Mouse (Mus musculus) lung, adult 2 months (tissue): ENCODE results near the gene Lmnb2. TPM values are rescaled to one million over a fixed set of nuclear protein-coding genes. Genes with fewer than 3 reads are reported as not detected.

Source experiments
- DNase-seq: peaks from one replicate; pipeline ENCODE4 v3.0.0; 2022
- H3K4me1 ChIP-seq: fragments of 200-500 bp; 2 replicates; pipeline ENCODE4 v1.6.1; 2011; ENCODE audit warnings: low read length; ENCODE audit not compliant: control insufficient read depth, insufficient read depth
- H3K4me3 ChIP-seq: fragments of 200-500 bp; replicated peaks from 2 replicates; pipeline ENCODE3; 2011; ENCODE audit warnings: low read depth, mild to moderate bottlenecking, control low read depth, low read length; ENCODE audit errors: extremely low read depth
- CTCF ChIP-seq: fragments of 200-500 bp; IDR thresholded peaks from 2 replicates; pipeline ENCODE4 v1.5.1; 2011; ENCODE audit warnings: mild to moderate bottlenecking, low read length, control low read depth; ENCODE audit not compliant: insufficient read depth
- POLR2A ChIP-seq: fragments of 200-500 bp; IDR thresholded peaks from 2 replicates; pipeline ENCODE4 v1.6.1; 2011; ENCODE audit warnings: low read depth, mild to moderate bottlenecking, control low read depth, low read length, borderline replicate concordance; ENCODE audit errors: extremely low read depth
- WGBS: fragments of 180-500 bp; shearing (Covaris S2); methylation state at CpG from one replicate; pipeline ENCODE4 v1.1.7; 2018; 5-methylcytosine and 5-hydroxymethylcytosine counted together
- polyA plus RNA-seq: library from polyadenylated mRNA; depleted of rRNA; stranded (reverse); fragments of >200 nt; gene quantifications from 2 replicates; pipeline ENCODE4 v1.2.3, GENCODE M21; 2012

Gene Lmnb2
- polyA plus RNA-seq, 1 experiment = 11.3 TPM

- no peak for DNase-seq
- Histone ChIP-seq H3K4me1 (peaks cover 7% of the 10 kb centered on the region; the same call in 1 of the 2 replicates), H3K4me3 (no peak overlapping the region)
- 87% methylated on average over 19 of the region's 19 CpGs for WGBS
- no peak for TF ChIP-seq CTCF
Measured at GRCm38 (mm10) chr10:80901409-80902272, 16.4 kb downstream of the Lmnb2 start.

DNA sequence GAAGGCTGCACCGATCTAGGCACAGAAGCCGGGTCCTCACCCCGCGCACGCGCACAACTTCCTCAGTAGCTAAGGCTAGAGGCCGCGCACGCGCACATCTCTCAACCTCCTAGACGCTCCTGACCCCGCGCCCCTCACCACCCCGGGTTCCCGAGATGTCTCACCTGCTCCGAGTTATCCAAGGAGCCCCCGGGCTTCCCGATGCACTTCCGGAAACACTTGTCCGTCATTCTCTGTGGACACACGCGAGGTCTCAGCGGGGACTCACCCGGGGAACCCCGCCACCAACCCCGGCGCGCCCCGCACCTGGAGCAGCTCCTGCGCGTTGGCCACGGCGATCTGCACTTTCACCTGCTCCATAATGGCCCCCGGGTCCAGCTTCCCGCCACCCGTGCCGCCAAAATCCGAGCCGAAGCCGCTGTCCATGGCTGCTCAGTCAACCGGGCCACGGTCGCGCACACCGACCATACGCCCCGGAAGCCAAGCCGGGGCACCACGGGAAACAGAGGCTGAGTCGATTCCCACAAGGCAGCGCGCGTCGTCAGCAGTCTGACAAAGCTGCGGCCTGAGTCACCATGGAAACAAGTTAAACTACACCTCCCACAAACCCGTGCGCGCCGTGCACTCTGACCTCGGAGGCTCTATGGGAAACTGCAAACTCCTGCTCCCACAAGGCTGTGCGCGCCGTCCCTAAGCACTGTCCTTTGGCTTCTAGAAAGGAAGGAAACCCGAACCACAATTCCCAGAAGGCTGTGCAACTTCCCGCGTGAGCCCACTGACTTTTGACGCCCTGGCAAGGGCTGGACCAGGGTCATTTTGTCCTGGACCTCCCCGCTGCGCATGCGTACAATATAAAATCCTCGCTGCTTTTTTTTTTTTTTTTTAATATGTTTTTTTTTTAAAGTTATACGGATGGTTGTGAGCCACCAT is 17.5 kb downstream of the Lmnb2 start, which contains the start of gene Timm13:
Timm13 (minus strand) TSS at position 652 of the 930 bp plus-strand sequence.
- H3K4me1 ChIP-seq = peaks cover 7% of the 10 kb centered on the region; the same call in 1 of the 2 replicates

GRCm38 (mm10) chr10:80899591-80900317 is 18.3 kb downstream of the Lmnb2 start:
- peak overlapping the region; percentile 69 for H3K4me3 ChIP-seq
- TF ChIP-seq POLR2A (no peak), CTCF (no peak)
- peaks cover 7% of the 10 kb centered on the region; the same call in 1 of the 2 replicates for H3K4me1 ChIP-seq
- no peak for DNase-seq
- 15% methylated on average over 25 of the region's 25 CpGs for WGBS

More for the DNA sequence above, 17.5 kb downstream of the Lmnb2 start, which contains the start of gene Timm13:
- under 1% methylated on average over 72 of the region's 72 CpGs for WGBS
- H3K4me3 ChIP-seq = peak within 1 kb of the TSS; percentile 69
- DNase-seq = peak; percentile 95
- TF ChIP-seq POLR2A = peak; percentile 87
- TF ChIP-seq CTCF = no peak

DNA sequence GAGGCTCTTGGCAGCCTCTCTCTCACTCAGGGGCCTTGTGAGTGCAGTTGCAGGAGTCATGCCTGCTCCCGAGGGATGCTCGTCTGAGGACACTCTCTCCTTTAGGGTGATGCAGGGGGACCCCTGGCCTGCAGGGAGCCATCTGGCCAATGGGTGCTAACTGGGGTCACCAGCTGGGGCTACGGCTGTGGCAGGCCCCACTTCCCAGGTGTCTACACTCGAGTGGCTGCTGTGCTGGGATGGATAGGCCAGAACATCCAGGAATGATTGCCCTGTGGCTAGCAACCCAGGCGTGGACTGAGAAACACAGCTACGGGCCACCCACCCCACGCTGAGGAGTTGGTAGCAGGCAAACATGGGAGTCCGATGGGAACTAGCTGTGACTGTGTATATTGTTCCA is 19.0 kb downstream of the Lmnb2 start:
- 80% methylated on average over 8 of the region's 8 CpGs for WGBS

GRCm38 (mm10) chr10:80897861-80898510 is 20.1 kb downstream of the Lmnb2 start:
- TF ChIP-seq CTCF (no peak), POLR2A (no peak)
- 52% methylated on average over 41 of the region's 41 CpGs for whole genome bisulfite sequencing
- peaks cover 7% of the 10 kb centered on the region; the same call in 1 of the 2 replicates for H3K4me1 ChIP-seq
- DNase-seq = no peak
- no peak overlapping the region for H3K4me3 ChIP-seq

More for the DNA sequence above, 19.0 kb downstream of the Lmnb2 start:
- no peak for DNase-seq
- no peak for TF ChIP-seq CTCF
- no peak overlapping the region for H3K4me3 ChIP-seq
- peaks cover 7% of the 10 kb centered on the region; the same call in 1 of the 2 replicates for H3K4me1 ChIP-seq

DNA sequence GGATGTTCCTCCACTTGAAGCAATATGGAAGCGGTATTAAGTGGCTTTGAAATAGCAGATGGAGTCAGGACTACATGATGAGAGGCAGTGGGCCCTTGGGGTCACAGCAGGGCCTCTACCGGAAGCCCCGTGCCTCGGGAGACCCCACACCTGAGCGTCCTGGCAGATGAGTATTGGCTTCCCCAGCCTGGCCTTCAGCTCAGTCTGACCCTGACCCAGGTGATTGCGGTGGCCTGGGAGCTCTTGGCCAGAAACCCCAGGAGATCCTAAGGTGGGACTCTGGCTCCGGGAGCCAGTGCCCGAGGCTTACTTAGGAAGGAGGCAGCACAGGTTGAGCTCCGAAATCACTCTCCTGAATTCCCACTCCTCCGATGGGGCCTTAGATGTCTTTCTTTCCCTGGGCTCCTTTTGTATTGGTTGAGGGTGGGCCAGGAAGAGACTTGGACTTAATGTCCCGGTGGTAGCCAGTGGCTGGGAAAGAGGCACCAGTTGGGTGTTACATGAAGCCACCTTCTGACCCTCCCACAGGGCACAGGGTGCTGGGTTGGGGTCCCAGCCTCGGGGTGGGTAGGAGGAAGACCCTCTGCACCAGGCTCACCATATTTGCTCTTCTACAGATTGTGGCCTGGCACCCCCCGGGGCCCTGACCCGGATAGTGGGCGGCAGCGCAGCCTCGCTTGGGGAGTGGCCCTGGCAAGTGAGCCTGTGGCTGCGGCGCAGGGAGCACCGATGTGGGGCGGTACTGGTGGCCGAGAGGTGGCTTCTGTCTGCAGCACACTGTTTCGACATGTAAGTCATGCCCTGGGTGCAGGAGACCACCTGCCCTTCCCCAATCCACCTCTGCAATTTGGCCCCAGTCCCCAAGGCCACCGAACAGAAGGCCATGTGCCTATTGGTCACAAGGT is 21.2 kb downstream of the Lmnb2 start:
- Histone ChIP-seq H3K4me1 (peaks cover 7% of the 10 kb centered on the region; the same call in 1 of the 2 replicates), H3K4me3 (no peak overlapping the region)
- WGBS = 76% methylated on average over 24 of the region's 24 CpGs
- no peak for DNase-seq
- no peak for TF ChIP-seq CTCF
- TF ChIP-seq POLR2A = no peak

DNA sequence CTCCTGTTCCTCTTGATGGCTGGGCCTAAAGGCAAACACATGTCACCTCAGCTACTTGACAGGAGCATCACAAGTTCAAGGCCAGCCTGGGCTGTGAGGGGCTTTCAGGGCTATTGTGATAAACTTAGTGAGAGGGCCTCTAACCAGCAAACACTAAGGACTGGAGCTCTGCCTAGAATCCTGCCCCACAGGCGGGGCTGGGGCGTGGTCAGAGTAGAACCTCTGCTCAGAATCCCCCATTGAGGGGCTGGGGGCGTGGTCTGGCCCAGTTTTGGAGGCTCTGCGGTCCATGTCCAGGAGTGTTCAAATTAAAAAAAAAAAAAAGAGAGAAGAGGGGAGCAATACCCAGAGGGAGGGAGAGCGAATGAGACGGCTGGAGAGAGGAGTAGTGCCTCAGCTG is 22.3 kb downstream of the Lmnb2 start:
- WGBS = 78% methylated on average over 6 of the region's 6 CpGs
- H3K4me1 ChIP-seq = peaks cover 7% of the 10 kb centered on the region; the same call in 1 of the 2 replicates
- TF ChIP-seq CTCF = no peak
- TF ChIP-seq POLR2A = no peak
- no peak for DNase-seq
- H3K4me3 ChIP-seq = no peak overlapping the region

- Histone ChIP-seq H3K4me1 (peaks cover 7% of the 10 kb centered on the region; the same call in 1 of the 2 replicates), H3K4me3 (no peak overlapping the region)
- 82% methylated on average over 7 of the region's 7 CpGs for WGBS
- no peak for DNase-seq
- TF ChIP-seq POLR2A (no peak), CTCF (no peak)
Measured at GRCm38 (mm10) chr10:80895100-80895499, 22.9 kb downstream of the Lmnb2 start.
